Mouse (Mus musculus) left cerebral cortex, postnatal 36 days (tissue): ENCODE data around the gene Ehmt1. TPM values are rescaled to one million over a fixed set of nuclear protein-coding genes. Genes with fewer than 3 reads are reported as not detected.

ENCODE experiments used
- DNase-seq, 2 experiments: peaks; one replicate each; pipeline ENCODE4 v3.0.0; 2021 to 2022; ENCODE audit warnings: low spot score in 2 of 2, mixed read lengths in 1 of 2
- intact Hi-C: fragments of 180-260 bp; cut with DNase I; formaldehyde crosslinking; loops from one replicate; pipeline ENCODE4 v1.15.1; 2025
- total RNA-seq, 2 experiments: library from RNA; stranded (reverse); gene quantifications; 2 replicates each; pipeline ENCODE4 v1.2.3; 2021

Ehmt1 gene
- total RNA-seq, 2 experiments from 2014 or later, result 47.0 to 62.6 TPM

DNA sequence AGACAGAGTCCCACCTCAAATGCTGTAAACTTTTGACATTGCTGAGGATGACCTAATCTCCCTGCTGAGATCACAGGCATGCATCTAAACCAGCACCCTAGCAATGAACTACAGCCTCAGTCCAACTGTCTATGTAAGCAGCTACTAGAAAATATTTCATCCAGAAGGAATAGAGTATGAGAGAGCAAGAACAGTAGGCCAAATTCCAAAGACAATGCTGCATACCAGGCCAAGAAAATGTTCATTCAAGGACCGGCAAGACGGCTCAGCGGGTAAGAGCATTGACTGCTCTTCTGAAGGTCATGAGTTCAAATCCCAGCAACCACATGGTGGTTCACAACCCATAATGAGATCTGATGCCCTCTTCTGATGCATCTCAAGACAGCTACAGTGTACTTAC lies 4.7 kb downstream of the Ehmt1 start:
- DNase-seq, result no peak
- intact Hi-C loops, result no loop called here

DNA sequence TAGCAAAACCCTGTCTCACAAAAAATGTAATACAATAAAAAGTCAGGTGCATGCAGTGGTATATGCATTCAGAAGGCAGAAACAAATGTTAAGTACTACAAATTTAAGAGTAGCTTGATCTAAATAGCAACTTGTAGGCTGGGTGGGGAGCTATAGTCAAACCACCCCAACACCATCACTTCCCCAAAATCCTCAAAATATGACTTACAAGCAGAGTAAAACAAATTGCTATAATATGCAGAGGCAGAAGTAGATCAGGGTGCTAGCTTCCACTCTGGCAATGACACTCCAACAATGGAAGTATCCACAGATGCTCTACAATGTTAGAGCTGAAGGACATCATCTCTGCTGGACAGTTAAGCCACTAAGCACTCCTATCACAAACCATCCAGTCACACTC lies 6.8 kb downstream of the Ehmt1 start:
- no peak for DNase-seq
- intact Hi-C loops, result no loop called here

DNA sequence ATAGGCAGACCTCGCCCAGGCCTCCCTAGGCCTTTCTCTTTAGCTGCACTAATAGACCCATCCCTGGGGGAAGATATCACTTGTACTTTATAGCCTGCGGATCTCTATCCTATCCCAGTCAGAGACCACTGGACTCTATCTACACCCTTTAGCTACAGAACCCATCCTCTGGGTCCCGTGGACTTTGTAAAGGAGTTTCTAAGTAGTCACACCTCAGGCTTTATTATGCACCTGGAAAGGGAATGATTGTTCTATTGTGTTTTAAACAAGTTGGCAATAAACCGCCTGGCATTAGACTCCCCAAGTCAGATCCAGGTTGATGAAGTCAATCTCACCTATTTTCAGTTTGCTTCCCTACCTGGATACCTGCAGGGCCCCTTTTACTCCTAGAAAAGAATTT lies 7.2 kb downstream of the Ehmt1 start:
- no peak for DNase-seq
- intact Hi-C loops, result no loop called here

DNA sequence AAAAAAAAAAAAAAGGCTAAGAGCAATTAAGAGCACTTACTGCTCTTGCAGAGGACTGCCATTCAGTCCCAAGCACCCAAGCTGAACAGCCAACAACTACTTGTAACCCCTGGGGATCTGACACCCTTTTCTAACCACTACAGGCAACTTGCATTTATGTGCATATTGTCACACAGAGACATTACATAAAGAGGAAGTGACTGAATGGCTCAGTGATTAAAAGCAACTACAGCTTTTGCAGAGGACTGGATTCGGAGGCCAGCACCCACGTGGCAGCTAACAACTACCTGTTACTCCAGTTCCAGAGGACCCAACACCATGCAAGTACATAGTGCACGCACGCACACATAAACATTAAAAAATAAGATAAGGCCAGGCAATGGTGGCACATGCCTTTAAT lies 8.9 kb downstream of the Ehmt1 start:
- DNase-seq, result no peak
- intact Hi-C loops, result no loop called here

DNA sequence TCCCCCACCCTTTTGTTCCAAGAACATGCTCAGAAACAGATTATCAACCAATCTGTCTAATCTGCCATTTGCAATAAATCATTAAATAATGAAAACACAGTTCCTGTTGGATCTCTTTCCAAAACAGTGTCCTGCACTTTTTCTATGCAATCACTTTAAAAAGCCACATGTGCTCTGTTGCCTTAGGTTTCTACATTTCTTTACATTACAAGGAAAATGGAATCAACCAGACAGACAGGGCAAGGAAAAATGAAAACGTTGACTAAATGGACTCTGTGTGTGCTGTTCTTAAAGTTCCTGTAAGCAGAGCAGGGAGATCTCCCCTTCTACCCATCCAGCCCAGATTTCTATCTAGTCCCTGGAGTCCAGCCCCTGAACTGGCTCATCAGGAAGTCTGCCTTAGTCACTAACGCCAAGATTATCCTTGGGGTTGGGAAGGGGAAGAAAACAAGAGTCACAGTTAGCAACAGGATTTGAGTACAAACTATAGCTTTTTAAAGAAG lies 13.7 kb downstream of the Ehmt1 start:
- intact Hi-C loops, result no loop called here
- DNase-seq, result no peak

DNA sequence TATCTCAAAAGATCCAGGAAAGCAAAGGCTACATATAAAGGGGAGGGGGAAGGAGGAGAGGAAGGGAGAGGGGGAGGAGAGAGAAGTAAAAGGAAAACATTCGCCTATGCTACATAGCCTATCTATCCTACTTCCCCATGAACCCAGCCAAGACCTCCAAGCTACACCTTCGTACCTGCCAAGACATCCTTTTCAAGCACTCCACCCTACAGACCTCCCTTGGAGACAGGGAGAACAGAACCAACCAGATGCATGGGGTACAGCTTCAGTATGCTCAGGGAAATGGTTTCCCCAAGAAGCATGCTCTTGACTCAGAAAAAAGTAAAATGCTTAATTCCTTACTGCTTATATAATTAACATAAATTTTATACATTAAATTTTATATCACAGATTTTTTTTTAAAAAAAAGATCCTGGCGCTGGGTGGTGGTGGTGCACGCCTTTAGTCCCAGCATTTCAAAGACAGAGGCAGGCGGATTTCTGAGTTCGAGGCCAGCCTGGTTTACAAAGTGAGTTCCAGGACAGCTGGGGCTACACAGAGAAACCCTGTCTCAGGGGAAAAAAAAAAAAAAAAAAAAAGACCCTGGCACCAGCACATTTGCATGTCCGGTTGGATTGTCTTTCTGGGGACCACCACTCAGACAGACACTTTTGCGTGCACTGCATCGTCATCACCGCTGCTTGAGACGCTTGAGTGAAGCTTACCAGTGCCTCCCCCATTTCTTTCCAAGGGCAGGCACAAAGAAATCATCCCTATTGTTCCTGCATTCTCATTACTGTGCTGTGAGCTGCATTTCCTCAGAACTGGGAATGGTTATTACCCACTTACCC lies 14.4 kb downstream of the Ehmt1 start:
- no peak for DNase-seq
- intact Hi-C loops, result no loop called here

DNA sequence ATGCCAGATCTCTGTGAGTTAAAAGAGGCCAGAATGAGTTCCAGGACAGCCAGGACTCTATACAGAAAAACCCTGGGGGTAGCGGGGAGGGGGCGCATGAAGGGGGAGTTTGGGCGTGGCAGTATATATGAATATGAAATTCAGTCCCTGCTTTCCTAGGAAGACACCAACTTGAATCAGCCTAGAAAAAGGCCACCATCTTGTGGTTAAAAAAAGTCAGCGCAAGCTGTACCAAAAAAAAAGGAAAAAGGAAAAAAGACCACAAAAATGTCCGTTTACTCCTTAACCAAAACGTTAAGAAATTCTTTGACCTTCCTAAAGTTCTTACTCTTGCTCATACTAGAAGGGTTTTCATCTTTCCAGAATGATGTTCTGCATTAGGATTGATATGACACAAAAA lies 16.4 kb downstream of the Ehmt1 start:
- no peak for DNase-seq
- intact Hi-C loops, result no loop called here

DNA sequence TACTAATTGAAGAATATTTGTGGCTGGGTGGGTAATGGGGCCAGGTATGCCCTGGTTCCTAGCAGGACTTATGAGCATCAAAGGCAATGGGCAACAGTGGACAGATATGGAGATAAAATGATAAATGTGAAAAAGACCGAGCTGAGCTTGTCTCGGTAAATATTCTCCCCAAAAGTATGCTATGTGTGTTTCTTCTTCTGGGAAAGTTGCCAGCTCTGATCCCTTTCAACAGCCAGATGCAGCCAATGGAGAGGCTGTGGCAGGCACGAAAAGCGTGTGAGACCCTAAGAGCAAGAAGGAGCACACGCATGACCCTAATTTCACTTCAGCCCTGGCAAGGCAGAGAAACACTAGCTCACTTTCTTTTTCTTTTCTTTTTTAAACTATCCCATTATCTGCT lies 18.4 kb downstream of the Ehmt1 start:
- DNase-seq, result peak in 1 of 2 experiments; percentile 21
- intact Hi-C loops, result no loop called here

DNA sequence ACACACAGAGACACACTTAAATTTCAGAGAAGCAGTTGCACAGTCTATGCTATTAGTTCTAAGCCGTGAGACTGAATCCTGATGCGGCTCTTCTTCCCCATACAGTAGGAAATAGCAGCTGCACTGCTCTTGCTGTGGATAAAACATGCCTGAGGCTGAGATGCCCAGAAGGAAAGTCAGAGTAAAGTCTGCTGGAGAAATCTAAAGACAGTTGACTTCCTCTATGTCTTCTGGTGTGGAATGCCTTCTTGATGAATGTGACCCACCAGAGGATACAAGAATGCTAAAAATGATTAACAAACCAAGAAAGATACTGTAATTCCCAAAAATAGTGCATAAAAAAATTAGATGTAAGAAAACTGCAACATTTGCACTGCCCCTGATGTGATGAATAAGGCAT lies 20.1 kb downstream of the Ehmt1 start:
- no peak for DNase-seq
- intact Hi-C loops, result no loop called here

DNA sequence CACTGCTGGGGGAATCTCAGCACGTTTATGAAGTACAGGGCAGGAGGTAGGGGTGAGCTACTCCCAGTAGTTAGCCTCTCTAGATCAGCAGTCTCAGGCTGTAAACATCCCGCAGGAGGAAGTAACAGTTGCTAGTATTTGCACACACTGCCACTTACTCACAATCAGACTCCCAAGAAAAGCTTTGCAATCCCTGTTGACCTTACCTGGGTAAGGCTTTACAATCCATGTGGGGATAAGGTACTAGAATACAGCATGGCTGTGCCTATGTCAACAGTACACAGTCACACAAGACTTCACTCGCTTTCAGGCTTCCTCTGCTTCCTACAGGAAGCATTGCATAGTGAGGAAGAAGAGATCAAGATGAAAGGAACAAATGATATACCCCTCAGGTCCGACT lies 22.7 kb downstream of the Ehmt1 start:
- no peak for DNase-seq
- intact Hi-C loops, result no loop called here

DNA sequence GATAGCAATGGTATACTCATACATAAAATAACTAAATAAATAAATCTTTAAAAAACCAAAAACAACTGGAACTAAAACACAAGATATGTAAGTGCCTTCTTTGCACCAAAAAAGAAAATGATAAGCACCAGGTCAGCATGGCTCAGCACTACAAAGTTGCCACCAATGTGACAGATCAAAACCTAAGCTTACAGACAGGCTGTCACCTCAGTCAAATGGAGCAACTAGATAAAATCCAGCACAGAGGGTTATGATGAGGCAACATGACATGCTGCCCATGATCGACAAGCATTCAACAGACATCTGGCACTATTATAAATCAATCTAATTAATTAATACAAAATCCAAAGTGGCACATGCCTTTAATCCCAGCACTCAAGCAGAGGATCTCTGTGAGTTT lies 25.2 kb downstream of the Ehmt1 start:
- DNase-seq, result no peak
- intact Hi-C loops, result no loop called here

DNA sequence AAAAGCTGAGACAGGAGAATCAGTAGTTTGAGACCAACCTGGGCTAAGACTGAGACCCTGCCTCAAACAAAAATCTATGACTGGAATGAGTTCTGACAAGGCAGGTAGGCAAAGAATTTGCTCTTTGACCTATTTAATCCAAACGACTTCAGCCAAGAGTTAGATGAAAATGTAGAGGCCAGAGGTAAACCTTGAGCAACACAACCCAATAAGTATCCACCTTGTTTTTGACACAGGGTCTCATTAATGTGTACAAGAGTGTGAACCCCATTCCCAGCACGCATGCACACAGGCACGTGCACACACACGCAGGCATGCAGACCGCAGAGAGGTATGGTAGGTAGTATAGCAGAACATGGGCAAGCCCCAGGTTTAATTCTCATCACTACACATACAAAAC lies 27.1 kb downstream of the Ehmt1 start:
- no peak for DNase-seq
- intact Hi-C loops, result no loop called here

DNA sequence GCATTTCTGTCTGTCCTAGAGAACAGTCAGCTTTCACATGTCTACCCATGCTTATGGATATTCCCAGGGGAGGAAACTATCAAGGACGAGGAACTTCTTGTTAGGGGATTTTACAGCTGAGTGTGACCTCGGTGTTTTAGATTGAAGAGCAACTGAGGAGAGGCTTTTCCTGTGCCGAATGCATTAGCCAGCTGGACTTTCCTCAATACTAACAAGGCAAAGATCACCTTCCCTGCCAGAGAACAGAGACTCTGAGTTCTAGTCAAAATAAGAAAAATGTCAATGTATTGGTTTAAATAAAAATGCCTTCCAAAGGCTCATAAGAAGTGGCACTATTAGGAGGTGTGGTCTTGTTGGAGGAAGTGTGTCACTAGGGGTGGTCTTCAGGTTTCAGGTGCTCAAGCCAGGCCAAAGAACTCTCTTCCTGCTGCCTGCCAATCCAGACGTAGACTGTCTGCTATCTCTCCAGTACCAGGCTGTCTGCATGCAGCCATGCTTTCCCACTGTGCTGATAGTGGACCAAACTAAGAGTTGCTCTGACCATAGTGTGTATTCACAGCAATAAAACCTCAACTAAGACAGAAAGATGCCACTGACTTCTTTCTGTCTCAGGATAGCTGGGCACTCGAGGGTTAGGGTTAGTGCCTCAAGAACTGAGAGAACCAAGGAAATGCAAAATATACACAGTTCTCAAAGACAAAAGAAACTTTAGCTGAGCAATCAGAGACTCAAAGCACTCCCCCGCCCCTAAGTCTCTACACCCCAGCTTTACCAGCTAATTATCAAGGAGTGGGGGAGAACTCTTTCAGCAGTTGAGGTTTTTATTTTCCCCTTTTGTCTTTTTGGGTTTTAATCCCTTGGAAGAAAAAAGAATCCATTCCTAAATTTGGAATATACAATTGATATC lies 28.6 kb downstream of the Ehmt1 start:
- intact Hi-C loops, result no loop called here

DNA sequence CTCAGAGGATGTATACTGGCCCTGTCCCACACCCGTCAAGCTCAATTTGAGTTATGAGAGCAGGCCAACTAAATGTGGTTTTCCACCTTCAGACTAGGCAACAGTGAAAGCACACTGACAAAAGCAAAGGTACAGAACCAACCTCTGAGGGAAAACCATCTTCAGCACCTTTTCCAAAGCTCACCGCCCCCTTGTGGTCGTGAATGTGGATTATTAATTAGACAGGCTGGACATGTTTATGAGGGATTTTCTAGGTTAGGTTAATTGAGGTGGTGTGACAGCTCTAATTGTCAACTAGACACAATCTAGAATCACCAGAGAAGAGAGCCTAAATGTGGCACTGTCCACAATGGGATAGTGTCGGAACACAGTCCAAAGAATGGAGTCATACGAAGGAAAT lies 30.5 kb downstream of the Ehmt1 start:
- intact Hi-C loops, result no loop called here
- DNase-seq, result no peak

More for the DNA sequence above, 28.6 kb downstream of the Ehmt1 start:
- DNase-seq, result no peak

DNA sequence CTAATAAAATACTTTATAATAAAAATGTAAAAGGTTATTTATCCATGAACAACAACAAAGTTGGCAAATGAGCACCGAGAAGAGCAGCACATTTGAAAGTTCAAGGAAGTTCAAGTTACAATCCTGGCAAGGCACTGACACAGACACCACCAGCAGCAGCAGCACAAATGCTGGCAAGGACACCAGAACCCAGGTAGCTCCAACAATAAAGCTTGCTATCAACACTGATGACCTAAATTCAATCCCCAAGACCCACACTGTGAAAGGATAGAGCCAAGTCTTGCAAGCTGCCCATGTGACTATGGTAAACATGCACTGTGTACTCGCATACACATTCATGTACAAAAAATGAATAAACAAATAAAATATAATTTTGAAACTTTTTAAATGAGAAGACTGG lies 38.7 kb downstream of the Ehmt1 start:
- intact Hi-C loops, result no loop called here

DNA sequence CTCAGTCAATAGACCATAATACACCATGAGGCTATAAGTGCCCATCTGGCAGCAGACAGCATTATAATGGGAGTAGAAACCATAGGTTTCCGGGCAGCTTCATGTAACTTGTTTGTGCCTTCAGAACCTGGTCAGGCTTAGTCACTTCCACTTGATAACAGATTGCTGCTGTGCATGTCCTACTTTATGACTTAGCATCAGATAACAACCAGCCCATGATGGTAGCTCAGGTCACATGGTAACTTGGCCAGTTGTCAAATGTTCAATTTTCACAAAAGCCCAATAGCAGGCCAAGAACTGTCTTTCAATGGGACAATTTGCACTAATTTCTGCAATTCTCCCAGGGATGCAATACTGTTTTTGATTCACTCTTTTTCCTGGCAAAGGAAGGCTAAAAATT lies 48.5 kb downstream of the Ehmt1 start:
- intact Hi-C loops, result no loop called here
- DNase-seq, result no peak

More for the DNA sequence above, 38.7 kb downstream of the Ehmt1 start:
- DNase-seq, result no peak

DNA sequence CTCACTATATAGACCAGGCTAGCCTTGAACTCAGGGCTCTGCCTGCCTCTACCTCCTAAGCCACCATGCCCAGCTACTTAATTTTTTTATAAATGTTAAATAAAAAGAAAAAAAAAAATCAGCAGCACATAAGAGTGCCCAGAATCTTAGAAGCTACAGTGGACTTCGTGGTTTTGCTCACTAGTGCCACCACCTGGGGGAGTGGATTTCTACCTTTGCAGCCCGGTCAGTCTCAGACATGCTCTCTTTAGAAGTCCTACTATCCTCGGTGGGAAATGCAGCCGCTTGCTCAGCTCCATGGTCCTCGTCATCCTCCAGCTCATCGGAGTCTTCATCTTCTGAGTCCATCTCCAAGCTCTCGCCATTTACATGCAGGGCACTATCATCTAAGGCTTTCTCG lies 56.4 kb downstream of the Ehmt1 start:
- intact Hi-C loops, result no loop called here
- peak in 1 of 2 experiments; percentile 26 for DNase-seq

DNA sequence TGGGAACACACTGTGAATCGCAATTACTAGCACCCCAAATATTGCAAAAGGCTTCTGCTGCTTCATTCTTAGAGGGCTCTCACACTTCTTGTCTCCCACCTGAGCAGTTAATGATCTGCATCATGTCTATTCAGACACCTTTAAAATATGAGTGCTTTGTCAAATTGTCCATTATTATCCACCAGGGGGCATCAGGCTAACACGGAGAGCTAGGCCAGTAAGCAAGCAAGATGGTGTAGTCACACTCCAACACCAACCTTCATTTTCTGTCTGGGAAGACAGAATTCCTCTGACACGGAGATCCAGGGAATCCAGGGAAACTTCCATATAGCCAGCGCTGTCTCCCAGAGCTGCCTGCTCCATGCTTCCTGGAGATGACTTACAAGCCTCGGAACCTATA lies 67.0 kb downstream of the Ehmt1 start:
- no peak for DNase-seq
- intact Hi-C loops, result no loop called here

DNA sequence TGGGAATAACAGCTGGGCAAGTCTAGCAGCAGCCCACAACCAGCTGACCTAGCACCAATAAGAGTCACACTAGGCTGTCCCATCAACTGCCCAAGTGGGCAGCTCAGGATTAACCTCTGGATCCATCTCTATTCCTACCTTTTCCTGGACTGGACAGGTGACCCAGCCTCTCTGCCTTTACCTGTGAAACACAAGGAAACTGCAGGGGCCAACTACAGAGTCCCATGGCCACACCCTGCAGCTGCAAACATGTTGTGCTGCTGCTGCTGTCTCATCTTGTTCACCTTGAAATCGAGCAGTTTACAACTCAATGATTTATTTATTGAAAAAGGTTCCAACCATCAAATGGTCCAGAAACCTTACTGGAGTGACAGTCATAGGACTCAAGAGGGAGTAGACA lies 72.9 kb downstream of the Ehmt1 start:
- intact Hi-C loops, result no loop called here
- no peak for DNase-seq

DNA sequence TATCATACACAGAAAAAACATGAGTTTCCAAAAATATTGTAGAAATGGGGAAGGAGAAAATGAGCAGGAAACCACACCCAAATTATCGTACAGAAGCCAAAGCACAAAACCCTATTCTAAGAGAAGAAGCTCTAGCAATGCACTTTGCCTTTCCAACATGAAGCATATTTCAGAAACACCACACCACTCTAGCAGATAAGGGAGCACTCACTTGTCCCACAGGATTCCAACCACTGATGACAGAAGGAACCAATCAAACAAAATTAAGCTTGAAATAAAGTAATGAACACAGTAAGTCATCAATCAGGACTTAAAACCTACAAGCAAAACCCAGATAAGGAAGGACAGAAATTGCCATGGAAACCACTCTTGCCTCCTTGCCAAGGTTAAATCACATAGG lies 74.2 kb downstream of the Ehmt1 start:
- DNase-seq, result no peak
- intact Hi-C loops, result no loop called here

DNA sequence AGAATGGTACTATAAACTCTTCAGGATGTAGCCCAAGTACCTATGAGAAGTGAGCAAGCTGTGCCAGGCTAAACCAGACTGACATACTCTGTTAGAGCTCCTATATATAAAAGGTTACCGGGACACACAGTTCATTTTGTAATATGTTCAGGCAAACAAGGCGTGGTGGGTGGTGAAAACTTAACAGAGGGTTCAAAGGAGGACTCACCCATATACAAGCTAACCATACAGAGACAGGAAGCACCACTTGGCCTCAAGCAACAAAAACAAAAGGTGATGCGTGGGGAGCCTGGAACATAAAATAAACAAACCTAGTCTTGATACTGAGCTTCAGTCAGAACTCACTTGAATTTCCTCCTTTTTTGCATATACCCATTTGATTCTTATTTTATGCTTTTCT lies 88.8 kb downstream of the Ehmt1 start:
- intact Hi-C loops, result no loop called here
- no peak for DNase-seq
